11 mouse cellular contexts compared by ENCODE assay signal in genomic region chr9:70269349-70269748, GRCm38 (mm10).
DNase-seq lines count a peak whose midpoint lies in the region; ATAC-seq and TF ChIP-seq lines count a peak whose summit lies in the region.
"Had no signal": no experiment of that assay in that cellular context is flagged by ENCODE, and none has a peak within 500 bp of the region (broad histone marks: within the 10 kb centered on the region; RNA-seq: fewer than 3 reads in every experiment).

No protein-coding gene starts in this region.

- peak overlapping the region; percentile 78 for H3K27ac ChIP-seq in lung, embryonic 14.5 days (ENCODE audit: low read depth)
- 0 out of 2 replicates have a peak overlapping the region, but pooled peaks have one; percentile 5 for H3K27ac ChIP-seq in forebrain, embryonic 15.5 days (replicated peaks)
- H3K27ac ChIP-seq in midbrain, embryonic 14.5 days (replicated peaks; ENCODE audit: low read depth, low read length): peak overlapping the region; percentile 52; the same call in 1 of the 2 replicates

- WGBS in lung, embryonic 14.5 days: 64% methylated on average over 10 of the region's 10 CpGs
- 16% methylated on average over 10 of the region's 10 CpGs for WGBS in forebrain, embryonic 15.5 days
- WGBS in midbrain, embryonic 14.5 days: 37% methylated on average over 10 of the region's 10 CpGs

- no peaks in the 10 kb centered on the region for H3K27me3 ChIP-seq in lung, embryonic 14.5 days (ENCODE audit: insufficient read depth, low read length)
- no peaks in the 10 kb centered on the region for H3K27me3 ChIP-seq in forebrain, embryonic 15.5 days
- no peaks in the 10 kb centered on the region for H3K27me3 ChIP-seq in midbrain, embryonic 14.5 days (ENCODE audit: control insufficient read depth, insufficient read depth, low read length)

- no peak for TF ChIP-seq CTCF in lung, embryonic 14.5 days (IDR thresholded peaks at IDR 0.05; ENCODE audit: low read depth)

- ATAC-seq in frontal cortex, adult (ENCODE audit: low TSS enrichment): peak; percentile 62
- ATAC-seq in lung, embryonic 14.5 days (ENCODE audit: insufficient read depth): peak; percentile 71; the same call in 1 of the 2 replicates
- no peak for ATAC-seq in forebrain, embryonic 15.5 days (replicated peaks)
- ATAC-seq in midbrain, embryonic 14.5 days (ENCODE audit: low FRiP score, low TSS enrichment): no peak
- ATAC-seq: inflammation-experienced regulatory T-cells, adult 6 months had no signal

- no peak overlapping the region for H3K9ac ChIP-seq in lung, embryonic 14.5 days
- no peak overlapping the region for H3K9ac ChIP-seq in forebrain, embryonic 15.5 days (replicated peaks)
- H3K9ac ChIP-seq in midbrain, embryonic 14.5 days (replicated peaks; ENCODE audit: low read length): no peak overlapping the region

- no peak overlapping the region for H3K4me3 ChIP-seq in lung, embryonic 14.5 days (ENCODE audit: low read depth, low read length)
- H3K4me3 ChIP-seq in forebrain, embryonic 15.5 days: no peak overlapping the region
- no peak overlapping the region for H3K4me3 ChIP-seq in midbrain, embryonic 14.5 days (replicated peaks; ENCODE audit: low read depth, low read length)

- H3K9me3 ChIP-seq in lung, embryonic 14.5 days (ENCODE audit: low read depth, low read length): no peaks in the 10 kb centered on the region
- H3K9me3 ChIP-seq in forebrain, embryonic 15.5 days: no peaks in the 10 kb centered on the region
- H3K9me3 ChIP-seq in midbrain, embryonic 14.5 days (ENCODE audit: control insufficient read depth, low read length): no peaks in the 10 kb centered on the region

- H3K36me3 ChIP-seq in lung, embryonic 14.5 days (ENCODE audit: insufficient read depth): no peaks in the 10 kb centered on the region
- no peaks in the 10 kb centered on the region for H3K36me3 ChIP-seq in forebrain, embryonic 15.5 days
- no peaks in the 10 kb centered on the region for H3K36me3 ChIP-seq in midbrain, embryonic 14.5 days (ENCODE audit: control insufficient read depth, insufficient read depth, low read length)

- DNase-seq in frontal cortex, adult 2 months (ENCODE audit: extremely low spot score in 1 of 2, low spot score in 1 of 2): no peak
- peak; percentile 47 for DNase-seq in lung, embryonic 14.5 days
- no peak for DNase-seq in lung, postnatal 4 days
- peak; percentile 29 for DNase-seq in midbrain, embryonic 14.5 days
- no peak for DNase-seq in frontal cortex, postnatal 36 days (ENCODE audit: low spot score in 2 of 2)
- no peak for DNase-seq in gastrocnemius, postnatal 10 days
- DNase-seq: cerebellum, adult 11-12 months; right cerebral cortex, postnatal 4 days had no signal

- H3K4me1 ChIP-seq in lung, embryonic 14.5 days (ENCODE audit: insufficient read depth): 0 out of 2 replicates have a peak, but pooled peaks cover 2% of the 10 kb centered on the region
- peaks cover 10% of the 10 kb centered on the region; the same call in 1 of the 2 replicates for H3K4me1 ChIP-seq in forebrain, embryonic 15.5 days
- H3K4me1 ChIP-seq in midbrain, embryonic 14.5 days (ENCODE audit: control insufficient read depth, insufficient read depth, low read length): no peaks in the 10 kb centered on the region

- H3K4me2 ChIP-seq in lung, embryonic 14.5 days: no peak overlapping the region
- H3K4me2 ChIP-seq in forebrain, embryonic 15.5 days (replicated peaks): no peak overlapping the region
- no peak overlapping the region for H3K4me2 ChIP-seq in midbrain, embryonic 14.5 days (ENCODE audit: low read length)

Comparison
In these comparisons a context has a peak if more than half of its experiments do, and no peak if none do; other contexts are left out.
1. DNase-seq: peak in lung, embryonic 14.5 days (single experiment) and midbrain, embryonic 14.5 days (single experiment); none in frontal cortex, adult 2 months (0 of 2), lung, postnatal 4 days (0 of 2), frontal cortex, postnatal 36 days (0 of 2) and gastrocnemius, postnatal 10 days (single experiment).
2. ATAC-seq: peak in frontal cortex, adult (single experiment) and lung, embryonic 14.5 days (single experiment); none in forebrain, embryonic 15.5 days (single experiment) and midbrain, embryonic 14.5 days (single experiment).
3. H3K27ac ChIP-seq: peak in every context shown above with its lines; median percentile 78 in lung, embryonic 14.5 days; 52 in midbrain, embryonic 14.5 days; 5 in forebrain, embryonic 15.5 days.